Mouse (Mus musculus): ENCODE measurements around the gene Gm11492.

DNA sequence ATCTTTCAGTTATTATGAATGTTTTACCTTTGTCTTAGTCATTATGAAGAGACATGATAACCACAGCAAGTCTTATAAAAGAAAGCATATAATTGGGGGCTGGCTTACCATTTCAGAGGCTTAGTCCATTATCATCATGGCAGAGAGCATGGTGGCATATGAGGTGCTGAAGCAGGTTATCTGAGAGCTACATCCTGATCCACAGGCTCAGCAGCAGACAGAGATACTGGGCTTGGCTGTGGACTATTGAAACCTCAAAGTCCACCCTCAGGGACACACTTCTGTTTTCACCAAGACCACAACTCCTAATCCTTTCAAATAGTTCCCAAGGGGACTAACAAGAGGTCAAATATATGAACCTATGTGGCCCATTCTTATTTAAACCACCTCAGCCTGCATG is 42.5 kb upstream of the Gm11492 start:
- no peak for TF ChIP-seq CTCF (IDR thresholded peaks at IDR 0.05; ENCODE audit: low read depth)
- no peak for TF ChIP-seq EP300 (IDR thresholded peaks at IDR 0.05; ENCODE audit: low read depth)

Measured in liver, postnatal 0 days (tissue).